16 mouse cellular contexts compared by ENCODE assay signal in genomic region chr2:48545072-48545471, GRCm38 (mm10).
"Had no signal": no experiment of that assay in that cellular context is flagged by ENCODE, and none has a peak within 500 bp of the region (broad histone marks: within the 10 kb centered on the region; RNA-seq: fewer than 3 reads in every experiment).

No protein-coding gene starts in this region.

- ATAC-seq: liver, postnatal 0 days; lung, postnatal 0 days; midbrain, embryonic 13.5 days had no signal

- H3K9ac ChIP-seq: liver, postnatal 0 days; lung, embryonic 15.5 days; midbrain, embryonic 13.5 days; neural tube, embryonic 12.5 days; stomach, embryonic 15.5 days had no signal

- H3K4me1 ChIP-seq: lung, embryonic 15.5 days; midbrain, embryonic 13.5 days; neural tube, embryonic 12.5 days; stomach, embryonic 15.5 days had no signal

- H3K36me3 ChIP-seq: lung, embryonic 15.5 days; midbrain, embryonic 13.5 days; neural tube, embryonic 12.5 days; stomach, embryonic 15.5 days had no signal

- H3K4me2 ChIP-seq: lung, embryonic 15.5 days; midbrain, embryonic 11.5 days; midbrain, embryonic 13.5 days; neural tube, embryonic 12.5 days; stomach, embryonic 15.5 days had no signal

- H3K27ac ChIP-seq: lung, embryonic 15.5 days; macrophage; midbrain, embryonic 13.5 days; neural tube, embryonic 12.5 days; stomach, embryonic 15.5 days had no signal

- H3K9me3 ChIP-seq: lung, embryonic 15.5 days; megakaryocyte, embryonic 14.5 days; midbrain, embryonic 13.5 days; neural tube, embryonic 12.5 days; stomach, embryonic 15.5 days had no signal

- DNase-seq: liver, postnatal 0 days; lung, adult 2 months; lung, postnatal 14 days; lung, postnatal 36 days; right cerebral cortex, postnatal 14 days; thymus, adult 2 months; thymus, postnatal 25 days; thymus, postnatal 4 days had no signal

- H3K4me3 ChIP-seq: lung, embryonic 15.5 days; megakaryocyte, embryonic 14.5 days; midbrain, embryonic 13.5 days; neural tube, embryonic 12.5 days; stomach, embryonic 15.5 days had no signal

- H3K27me3 ChIP-seq: lung, embryonic 15.5 days; megakaryocyte, embryonic 14.5 days; midbrain, embryonic 13.5 days; neural tube, embryonic 12.5 days; stomach, embryonic 15.5 days had no signal
